Mouse (Mus musculus): ENCODE measurements around the gene Rgs8.
A peak's percentile ranks its signal among the peaks of the same experiment; 100 is the strongest.

GRCm38 (mm10) chr1:153742374-153743155, 89.7 kb downstream of the Rgs8 start:
- TF ChIP-seq CTCF (IDR thresholded peaks at IDR 0.05; ENCODE audit: control insufficient read depth, insufficient read depth, insufficient read length): peak; percentile 71
- TF ChIP-seq MAX (IDR thresholded peaks at IDR 0.05): no peak
- TF ChIP-seq MYOD1 (IDR thresholded peaks at IDR 0.05; ENCODE audit: control insufficient read depth, insufficient read length, low read depth): no peak

Measured in C2C12 (cell line).